Comparison of ENCODE assay signal across 9 mouse cellular contexts in the genomic region with DNA sequence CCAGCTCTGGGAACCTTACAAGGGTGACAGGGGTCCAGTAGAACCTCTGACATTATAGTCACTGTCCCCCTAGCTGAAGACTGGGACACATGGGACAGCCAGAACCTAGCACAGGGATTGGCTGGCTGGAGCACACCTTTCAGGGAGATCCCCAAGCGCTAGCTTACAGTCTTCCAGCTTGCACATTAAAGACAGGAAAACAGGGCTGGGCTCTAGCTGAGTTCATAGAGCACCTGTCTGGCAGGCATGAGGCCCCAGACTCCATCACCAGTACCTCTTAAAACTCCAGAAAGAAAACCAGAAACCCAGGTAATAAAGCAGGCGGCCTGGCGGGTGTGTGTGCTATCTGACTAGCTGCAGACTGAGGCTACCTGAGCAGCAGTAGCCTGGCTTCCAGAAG. TPM values are rescaled to one million over a fixed set of nuclear protein-coding genes. Genes with fewer than 3 reads are reported as not detected.
A peak's percentile ranks its signal among the peaks of the same experiment; 100 is the strongest.
DNase-seq lines count a peak whose midpoint lies in the region; ATAC-seq lines count a peak whose summit lies in the region.
"Had no signal": no experiment of that assay in that cellular context is flagged by ENCODE, and none has a peak within 500 bp of the region (broad histone marks: within the 10 kb centered on the region; RNA-seq: fewer than 3 reads in every experiment).

No protein-coding gene starts in this region.

- H3K9me3 ChIP-seq in kidney, embryonic 15.5 days (replicated peaks) = no peaks in the 10 kb centered on the region
- H3K9me3 ChIP-seq in embryonic facial prominence, embryonic 11.5 days (replicated peaks; ENCODE audit: control insufficient read depth, low read length) = no peaks in the 10 kb centered on the region
- no peaks in the 10 kb centered on the region for H3K9me3 ChIP-seq in hindbrain, embryonic 16.5 days (ENCODE audit: control insufficient read depth, low read length)
- H3K9me3 ChIP-seq in midbrain, embryonic 15.5 days = no peaks in the 10 kb centered on the region

- no peaks in the 10 kb centered on the region for H3K27me3 ChIP-seq in kidney, embryonic 15.5 days
- H3K27me3 ChIP-seq in embryonic facial prominence, embryonic 11.5 days (ENCODE audit: control insufficient read depth, insufficient read depth, low read length) = no peaks in the 10 kb centered on the region
- H3K27me3 ChIP-seq in hindbrain, embryonic 16.5 days (replicated peaks; ENCODE audit: control insufficient read depth, insufficient read depth, low read length) = no peaks in the 10 kb centered on the region
- H3K27me3 ChIP-seq in midbrain, embryonic 15.5 days (replicated peaks) = no peaks in the 10 kb centered on the region
- H3K27me3 ChIP-seq: Patski had no signal

- peak overlapping the region; percentile 81 for H3K4me2 ChIP-seq in kidney, embryonic 15.5 days
- H3K4me2 ChIP-seq in embryonic facial prominence, embryonic 11.5 days (ENCODE audit: low read depth, low read length) = no peak overlapping the region; the same call in 1 of the 2 replicates
- peak overlapping the region; percentile 91 for H3K4me2 ChIP-seq in hindbrain, embryonic 16.5 days (ENCODE audit: low read length)
- peak overlapping the region; percentile 82 for H3K4me2 ChIP-seq in midbrain, embryonic 15.5 days

- H3K27ac ChIP-seq in kidney, embryonic 15.5 days = 0 out of 2 replicates have a peak overlapping the region, but pooled peaks have one; percentile 24
- no peak overlapping the region for H3K27ac ChIP-seq in embryonic facial prominence, embryonic 11.5 days (replicated peaks; ENCODE audit: low read depth, low read length)
- H3K27ac ChIP-seq in hindbrain, embryonic 16.5 days (ENCODE audit: low read depth, low read length) = no peak overlapping the region
- no peak overlapping the region for H3K27ac ChIP-seq in midbrain, embryonic 15.5 days

- no peak for ATAC-seq in kidney, embryonic 15.5 days (replicated peaks; ENCODE audit: low FRiP score)
- no peak for ATAC-seq in embryonic facial prominence, embryonic 11.5 days (replicated peaks; ENCODE audit: insufficient number of reproducible peaks, low FRiP score, low TSS enrichment, low read depth)
- no peak for ATAC-seq in hindbrain, embryonic 16.5 days
- ATAC-seq in midbrain, embryonic 15.5 days (replicated peaks) = no peak
- no peak for ATAC-seq in cerebellum, adult (ENCODE audit: insufficient number of reproducible peaks, low FRiP score, low TSS enrichment)
- ATAC-seq: Patski had no signal

- H3K4me3 ChIP-seq in kidney, embryonic 15.5 days (replicated peaks) = peak overlapping the region; percentile 91
- H3K4me3 ChIP-seq in embryonic facial prominence, embryonic 11.5 days (ENCODE audit: low read depth, low read length) = no peak overlapping the region
- peak overlapping the region; percentile 94; the same call in 1 of the 2 replicates for H3K4me3 ChIP-seq in hindbrain, embryonic 16.5 days (ENCODE audit: low read length)
- H3K4me3 ChIP-seq in midbrain, embryonic 15.5 days = peak overlapping the region; percentile 94; the same call in 1 of the 2 replicates

- DNase-seq in kidney, postnatal 25 days = no peak
- no peak for DNase-seq in embryonic facial prominence, embryonic 11.5 days (ENCODE audit: low spot score)
- no peak for DNase-seq in adrenal gland, adult 18-20 months (ENCODE audit: low spot score in 2 of 2)
- DNase-seq in right cerebral cortex, postnatal 36 days (ENCODE audit: low spot score in 2 of 2) = no peak

- H3K36me3 ChIP-seq in kidney, embryonic 15.5 days = peaks cover 48% of the 10 kb centered on the region
- peaks cover 16% of the 10 kb centered on the region for H3K36me3 ChIP-seq in embryonic facial prominence, embryonic 11.5 days (replicated peaks; ENCODE audit: control insufficient read depth, insufficient read depth, low read depth, low read length)
- peaks cover 23% of the 10 kb centered on the region for H3K36me3 ChIP-seq in hindbrain, embryonic 16.5 days (ENCODE audit: control insufficient read depth, insufficient read depth, low read length)
- peaks cover 14% of the 10 kb centered on the region; the same call in 1 of the 2 replicates for H3K36me3 ChIP-seq in midbrain, embryonic 15.5 days (replicated peaks)

- peak overlapping the region; percentile 99 for H3K9ac ChIP-seq in kidney, embryonic 15.5 days
- H3K9ac ChIP-seq in embryonic facial prominence, embryonic 11.5 days (replicated peaks; ENCODE audit: low read length) = peak overlapping the region; percentile 97
- H3K9ac ChIP-seq in hindbrain, embryonic 16.5 days (ENCODE audit: low read depth, low read length) = peak overlapping the region; percentile 98
- peak overlapping the region; percentile 93; the same call in 1 of the 2 replicates for H3K9ac ChIP-seq in midbrain, embryonic 15.5 days

- peaks cover 64% of the 10 kb centered on the region for H3K4me1 ChIP-seq in kidney, embryonic 15.5 days
- peaks cover 20% of the 10 kb centered on the region for H3K4me1 ChIP-seq in embryonic facial prominence, embryonic 11.5 days (ENCODE audit: control insufficient read depth, insufficient read depth, low read length)
- peaks cover 50% of the 10 kb centered on the region for H3K4me1 ChIP-seq in hindbrain, embryonic 16.5 days (ENCODE audit: control insufficient read depth, insufficient read depth, low read depth, low read length)
- H3K4me1 ChIP-seq in midbrain, embryonic 15.5 days = peaks cover 56% of the 10 kb centered on the region

- WGBS in kidney, embryonic 15.5 days = 90% methylated on average over 3 of the region's 3 CpGs
- 89% methylated on average over 3 of the region's 3 CpGs for WGBS in embryonic facial prominence, embryonic 11.5 days
- WGBS in hindbrain, embryonic 16.5 days = 89% methylated on average over 3 of the region's 3 CpGs
- 94% methylated on average over 3 of the region's 3 CpGs for WGBS in midbrain, embryonic 15.5 days

RNA-seq across cellular contexts. Expression of gene Mknk2, which starts 4.2 kb away (rescaled TPM):
- polyA plus RNA-seq in kidney, embryonic 15.5 days (2015; fragmentation: Nextera tagmentation; extraction: Ambion mirVana) = 95.3 and 103 TPM in 2 replicates
- polyA plus RNA-seq in embryonic facial prominence, embryonic 11.5 days (2014; fragmentation: Nextera tagmentation; extraction: Ambion mirVana) = 63.7 and 67.0 TPM in 2 replicates
- 35.6 and 55.7 TPM in 2 replicates for polyA plus RNA-seq in hindbrain, embryonic 16.5 days (2015; fragmentation: Nextera tagmentation; extraction: Ambion mirVana)
- 61.5 and 66.6 TPM in 2 replicates for polyA plus RNA-seq in midbrain, embryonic 15.5 days (2015; fragmentation: Nextera tagmentation; extraction: Ambion mirVana)
- total RNA-seq in adrenal gland, adult 18-20 months (2021) = 100 to 1,000 TPM; 162 to 331 TPM

RNA-seq across cellular contexts. Expression of gene Btbd2, which starts 16.8 kb away (rescaled TPM):
- polyA plus RNA-seq in kidney, embryonic 15.5 days (2015; fragmentation: Nextera tagmentation; extraction: Ambion mirVana) = 78.6 and 83.2 TPM in 2 replicates
- polyA plus RNA-seq in embryonic facial prominence, embryonic 11.5 days (2014; fragmentation: Nextera tagmentation; extraction: Ambion mirVana) = 53.5 and 56.3 TPM in 2 replicates
- polyA plus RNA-seq in hindbrain, embryonic 16.5 days (2015; fragmentation: Nextera tagmentation; extraction: Ambion mirVana) = 21.2 and 83.2 TPM in 2 replicates
- polyA plus RNA-seq in midbrain, embryonic 15.5 days (2015; fragmentation: Nextera tagmentation; extraction: Ambion mirVana) = 85.9 and 90.4 TPM in 2 replicates
- 10 to 100 TPM; 51.4 to 58.5 TPM for total RNA-seq in adrenal gland, adult 18-20 months (2021)

RNA-seq across cellular contexts. Expression of gene Mob3a, which starts 28.1 kb away (rescaled TPM):
- 37.7 and 41.5 TPM in 2 replicates for polyA plus RNA-seq in kidney, embryonic 15.5 days (2015; fragmentation: Nextera tagmentation; extraction: Ambion mirVana)
- 42.3 and 45.0 TPM in 2 replicates for polyA plus RNA-seq in embryonic facial prominence, embryonic 11.5 days (2014; fragmentation: Nextera tagmentation; extraction: Ambion mirVana)
- 56.9 and 59.5 TPM in 2 replicates for polyA plus RNA-seq in hindbrain, embryonic 16.5 days (2015; fragmentation: Nextera tagmentation; extraction: Ambion mirVana)
- polyA plus RNA-seq in midbrain, embryonic 15.5 days (2015; fragmentation: Nextera tagmentation; extraction: Ambion mirVana) = 63.4 and 64.3 TPM in 2 replicates
- total RNA-seq in adrenal gland, adult 18-20 months (2021) = 10 to 100 TPM; 16.1 to 29.6 TPM

RNA-seq across cellular contexts. Expression of gene Izumo4, which starts 28.3 kb away (rescaled TPM):
- polyA plus RNA-seq in kidney, embryonic 15.5 days (2015; fragmentation: Nextera tagmentation; extraction: Ambion mirVana) = 22.8 and 26.2 TPM in 2 replicates
- 4.8 and 7.6 TPM in 2 replicates for polyA plus RNA-seq in embryonic facial prominence, embryonic 11.5 days (2014; fragmentation: Nextera tagmentation; extraction: Ambion mirVana)
- polyA plus RNA-seq in hindbrain, embryonic 16.5 days (2015; fragmentation: Nextera tagmentation; extraction: Ambion mirVana) = 43.7 and 50.4 TPM in 2 replicates
- polyA plus RNA-seq in midbrain, embryonic 15.5 days (2015; fragmentation: Nextera tagmentation; extraction: Ambion mirVana) = 42.9 and 50.9 TPM in 2 replicates
- total RNA-seq in adrenal gland, adult 18-20 months (2021) = 10 to 100 TPM; 11.0 to 18.0 TPM

RNA-seq across cellular contexts. Expression of gene Csnk1g2, which starts 51.1 kb away (rescaled TPM):
- polyA plus RNA-seq in kidney, embryonic 15.5 days (2015; fragmentation: Nextera tagmentation; extraction: Ambion mirVana) = 156 and 183 TPM in 2 replicates
- polyA plus RNA-seq in embryonic facial prominence, embryonic 11.5 days (2014; fragmentation: Nextera tagmentation; extraction: Ambion mirVana) = 93.4 and 97.9 TPM in 2 replicates
- 24.9 and 77.7 TPM in 2 replicates for polyA plus RNA-seq in hindbrain, embryonic 16.5 days (2015; fragmentation: Nextera tagmentation; extraction: Ambion mirVana)
- 107 and 123 TPM in 2 replicates for polyA plus RNA-seq in midbrain, embryonic 15.5 days (2015; fragmentation: Nextera tagmentation; extraction: Ambion mirVana)
- 100 to 1,000 TPM; 134 to 140 TPM for total RNA-seq in adrenal gland, adult 18-20 months (2021)
